Mouse (Mus musculus) heart, adult 2 months (tissue): ENCODE measurements around the gene Gck. TPM values are rescaled to one million over a fixed set of nuclear protein-coding genes. Genes with fewer than 3 reads are reported as not detected.
A peak's percentile ranks its signal among the peaks of the same experiment; 100 is the strongest.

Experiments used
- DNase-seq, 2 experiments: peaks; one replicate each; pipeline ENCODE4 v3.0.0; 2021
- H3K27ac ChIP-seq: fragments of 200-600 bp; 2 replicates; pipeline ENCODE4 v1.8.1; 2022
- H3K27me3 ChIP-seq: fragments of 200-500 bp; 2 replicates; pipeline ENCODE4 v1.6.1; 2012; ENCODE audit warnings: mild to moderate bottlenecking, low read length, inconsistent platforms, mixed read lengths; ENCODE audit not compliant: control insufficient read depth, insufficient read depth
- H3K36me3 ChIP-seq: fragments of 200-500 bp; 2 replicates; pipeline ENCODE4 v1.6.1; 2012; ENCODE audit warnings: low read length, inconsistent platforms; ENCODE audit not compliant: control insufficient read depth, insufficient read depth
- H3K4me1 ChIP-seq: fragments of 200-500 bp; 2 replicates; pipeline ENCODE4 v1.6.1; 2011; ENCODE audit warnings: low read length; ENCODE audit not compliant: control insufficient read depth, insufficient read depth
- H3K4me3 ChIP-seq: fragments of 200-600 bp; 2 replicates; pipeline ENCODE4 v1.8.1; 2022
- H3K79me2 ChIP-seq: fragments of 200-500 bp; replicated peaks from 2 replicates; pipeline ENCODE4 v1.6.1; 2012; ENCODE audit warnings: mild to moderate bottlenecking, inconsistent platforms, low read length, moderate library complexity, mixed read lengths; ENCODE audit not compliant: control insufficient read depth, insufficient read depth
- H3K9ac ChIP-seq: fragments of 200-500 bp; 2 replicates; pipeline ENCODE4 v1.6.1; 2012; ENCODE audit warnings: low read depth, mild to moderate bottlenecking, control low read depth, inconsistent platforms, low read length, mixed read lengths
- CTCF ChIP-seq: fragments of 200-600 bp; IDR thresholded peaks from 2 replicates; pipeline ENCODE4 v1.8.1; 2022; ENCODE audit warnings: antibody characterized with exemption, mild to moderate bottlenecking, moderate library complexity
- EP300 ChIP-seq: fragments of 200-500 bp; IDR thresholded peaks from 2 replicates; pipeline ENCODE4 v1.6.1; 2011; ENCODE audit warnings: low read depth, low read length, control low read depth; ENCODE audit not compliant: insufficient read depth
- POLR2A ChIP-seq: fragments of 200-500 bp; IDR thresholded peaks from 2 replicates; pipeline ENCODE4 v1.6.1; 2011; ENCODE audit warnings: mild to moderate bottlenecking, low read depth, low read length, control low read depth; ENCODE audit not compliant: insufficient read depth
- whole genome bisulfite sequencing: fragments of 180-500 bp; shearing (Covaris S2); methylation state at CpG from one replicate; pipeline ENCODE4 v1.1.7; 2018; 5-methylcytosine and 5-hydroxymethylcytosine counted together
- intact Hi-C: fragments of 180-260 bp; cut with DNase I; formaldehyde crosslinking; loops from one replicate; pipeline ENCODE4 v1.15.1; 2025
- polyA plus RNA-seq: library from polyadenylated mRNA; depleted of rRNA; stranded (reverse); fragments of >200 nt; gene quantifications from 2 replicates; pipeline ENCODE4 v1.2.3, GENCODE M21; 2012
- total RNA-seq, 2 experiments: library from RNA; stranded (reverse); gene quantifications; 2 replicates each; pipeline ENCODE4 v1.2.3; 2021

Gene Gck
- total and polyA plus RNA-seq, 3 experiments: 10.4 to 13.9 (median 10.5) TPM

GRCm38 (mm10) chr11:5904871-5905270 lies 45.0 kb downstream of the Gck start:
- intact Hi-C loops: no loop called here
- TF ChIP-seq EP300 (no peak), CTCF (no peak), POLR2A (no peak)
- no peak for DNase-seq
- Histone ChIP-seq H3K36me3 (no peaks in the 10 kb centered on the region), H3K4me3 (no peak overlapping the region), H3K27me3 (no peaks in the 10 kb centered on the region), H3K79me2 (no peaks in the 10 kb centered on the region), H3K9ac (no peak overlapping the region), H3K4me1 (no peaks in the 10 kb centered on the region), H3K27ac (no peak overlapping the region)
- 88% methylated on average over 6 of the region's 6 CpGs for WGBS

GRCm38 (mm10) chr11:5904357-5904756 lies 45.5 kb downstream of the Gck start:
- WGBS: 90% methylated on average over 19 of the region's 19 CpGs
- Histone ChIP-seq H3K36me3 (no peaks in the 10 kb centered on the region), H3K4me1 (no peaks in the 10 kb centered on the region), H3K79me2 (no peaks in the 10 kb centered on the region), H3K27ac (no peak overlapping the region), H3K4me3 (no peak overlapping the region), H3K27me3 (no peaks in the 10 kb centered on the region), H3K9ac (no peak overlapping the region)
- intact Hi-C loops: no loop called here
- no peak for DNase-seq
- TF ChIP-seq EP300 (no peak), CTCF (no peak), POLR2A (no peak)

- H3K4me3 ChIP-seq: no peak overlapping the region
- no peaks in the 10 kb centered on the region for H3K36me3 ChIP-seq
- H3K27ac ChIP-seq: no peak overlapping the region
- no peaks in the 10 kb centered on the region for H3K27me3 ChIP-seq
- TF ChIP-seq POLR2A: no peak
- no peak for TF ChIP-seq CTCF
- TF ChIP-seq EP300: no peak
- WGBS: 81% methylated on average over 2 of the region's 2 CpGs
- H3K9ac ChIP-seq: no peak overlapping the region
- H3K4me1 ChIP-seq: no peaks in the 10 kb centered on the region
- no peak for DNase-seq
- H3K79me2 ChIP-seq: no peaks in the 10 kb centered on the region
- intact Hi-C loops: no loop called here
These were observed 46.0 kb downstream of the Gck start for GRCm38 (mm10) chr11:5903844-5904243.

GRCm38 (mm10) chr11:5902390-5902789 lies 47.5 kb downstream of the Gck start:
- TF ChIP-seq POLR2A (no peak), EP300 (no peak), CTCF (no peak)
- H3K36me3 ChIP-seq: no peaks in the 10 kb centered on the region
- H3K79me2 ChIP-seq: no peaks in the 10 kb centered on the region
- no peaks in the 10 kb centered on the region for H3K4me1 ChIP-seq
- H3K4me3 ChIP-seq: no peak overlapping the region
- intact Hi-C loops: no loop called here
- no peaks in the 10 kb centered on the region for H3K27me3 ChIP-seq
- no peak overlapping the region for H3K27ac ChIP-seq
- DNase-seq: no peak
- no peak overlapping the region for H3K9ac ChIP-seq
- WGBS: 34% methylated on average over 6 of the region's 6 CpGs

- TF ChIP-seq POLR2A (no peak), EP300 (no peak)
- H3K9ac ChIP-seq: 0 out of 2 replicates have a peak overlapping the region, but pooled peaks have one; percentile 4
- DNase-seq: peak in 1 of 2 experiments; percentile 35
- H3K27me3 ChIP-seq: no peaks in the 10 kb centered on the region
- H3K4me1 ChIP-seq: no peaks in the 10 kb centered on the region
- H3K4me3 ChIP-seq: no peak overlapping the region
- no peaks in the 10 kb centered on the region for H3K36me3 ChIP-seq
- intact Hi-C loops: no loop called here
- no peaks in the 10 kb centered on the region for H3K79me2 ChIP-seq
- H3K27ac ChIP-seq: no peak overlapping the region
- 14% methylated on average over 32 of the region's 32 CpGs for WGBS
These were observed 47.9 kb downstream of the Gck start for GRCm38 (mm10) chr11:5901950-5902349.

- H3K36me3 ChIP-seq: no peaks in the 10 kb centered on the region
- no peak overlapping the region for H3K4me3 ChIP-seq
- intact Hi-C loops: no loop called here
- H3K9ac ChIP-seq: no peak overlapping the region
- 51% methylated on average over 3 of the region's 3 CpGs for WGBS
- no peak for DNase-seq
- H3K4me1 ChIP-seq: no peaks in the 10 kb centered on the region
- no peaks in the 10 kb centered on the region for H3K79me2 ChIP-seq
- no peak for TF ChIP-seq EP300
- TF ChIP-seq CTCF: no peak
- no peak for TF ChIP-seq POLR2A
- no peak overlapping the region for H3K27ac ChIP-seq
- 0 out of 2 replicates have a peak, but pooled peaks cover 2% of the 10 kb centered on the region for H3K27me3 ChIP-seq
These were observed 48.6 kb downstream of the Gck start for GRCm38 (mm10) chr11:5901320-5901719.

- 96% methylated on average over 10 of the region's 10 CpGs for WGBS
- H3K4me1 ChIP-seq: no peaks in the 10 kb centered on the region
- H3K27me3 ChIP-seq: 0 out of 2 replicates have a peak, but pooled peaks cover 2% of the 10 kb centered on the region
- TF ChIP-seq EP300: no peak
- H3K9ac ChIP-seq: no peak overlapping the region
- H3K4me3 ChIP-seq: no peak overlapping the region
- no peaks in the 10 kb centered on the region for H3K36me3 ChIP-seq
- intact Hi-C loops: no loop called here
- H3K79me2 ChIP-seq: no peaks in the 10 kb centered on the region
- H3K27ac ChIP-seq: no peak overlapping the region
- DNase-seq: no peak
These were observed 50.6 kb downstream of the Gck start for GRCm38 (mm10) chr11:5899286-5899685.
